Mouse (Mus musculus) cerebellum, adult 9-11 months (tissue): ENCODE data around the gene Atoh8.

Experiments
- DNase-seq: peaks from one replicate; pipeline ENCODE4 v3.0.0; 2022

Atoh8 gene

GRCm38 (mm10) chr6:72253911-72254587, 18.7 kb upstream of the Atoh8 start:
- peak; percentile 96 for DNase-seq

GRCm38 (mm10) chr6:72253168-72253567, 17.8 kb upstream of the Atoh8 start:
- DNase-seq, result no peak

- no peak for DNase-seq
Observed at GRCm38 (mm10) chr6:72252433-72252832, 17.1 kb upstream of the Atoh8 start.

GRCm38 (mm10) chr6:72249981-72250380, 14.6 kb upstream of the Atoh8 start:
- DNase-seq, result no peak

- DNase-seq, result no peak
Observed at GRCm38 (mm10) chr6:72248150-72248914, 13.0 kb upstream of the Atoh8 start.

- DNase-seq, result no peak
Observed at GRCm38 (mm10) chr6:72246303-72246702, 10.9 kb upstream of the Atoh8 start.

GRCm38 (mm10) chr6:72244569-72245285, 9.3 kb upstream of the Atoh8 start:
- no peak for DNase-seq

GRCm38 (mm10) chr6:72244144-72244549, 8.8 kb upstream of the Atoh8 start:
- DNase-seq, result peak; percentile 53

- no peak for DNase-seq
Observed at GRCm38 (mm10) chr6:72242532-72243320, 7.3 kb upstream of the Atoh8 start.

- no peak for DNase-seq
Observed at GRCm38 (mm10) chr6:72241843-72242154, 6.4 kb upstream of the Atoh8 start.

- no peak for DNase-seq
Observed at GRCm38 (mm10) chr6:72241133-72241842, 5.9 kb upstream of the Atoh8 start.

GRCm38 (mm10) chr6:72240042-72240441, 4.7 kb upstream of the Atoh8 start:
- DNase-seq, result no peak

GRCm38 (mm10) chr6:72237035-72237434, 1.7 kb upstream of the Atoh8 start:
- DNase-seq, result peak; percentile 82

GRCm38 (mm10) chr6:72235807-72236407, 530 bp upstream of the Atoh8 start:
- no peak for DNase-seq

GRCm38 (mm10) chr6:72234372-72235097, 842 bp downstream of the Atoh8 start:
- DNase-seq, result no peak

- DNase-seq, result no peak
Observed at GRCm38 (mm10) chr6:72233950-72234349, 1.4 kb downstream of the Atoh8 start.

- DNase-seq, result no peak
Observed at GRCm38 (mm10) chr6:72232870-72233269, 2.5 kb downstream of the Atoh8 start.

- no peak for DNase-seq
Observed at GRCm38 (mm10) chr6:72232411-72232810, 3.0 kb downstream of the Atoh8 start.

GRCm38 (mm10) chr6:72230875-72231274, 4.5 kb downstream of the Atoh8 start:
- DNase-seq, result no peak

- DNase-seq, result no peak
Observed at GRCm38 (mm10) chr6:72227665-72228265, 7.6 kb downstream of the Atoh8 start.

GRCm38 (mm10) chr6:72227011-72227410, 8.4 kb downstream of the Atoh8 start:
- DNase-seq, result no peak
